26 mouse cellular contexts compared by ENCODE assay signal in the genomic region with DNA sequence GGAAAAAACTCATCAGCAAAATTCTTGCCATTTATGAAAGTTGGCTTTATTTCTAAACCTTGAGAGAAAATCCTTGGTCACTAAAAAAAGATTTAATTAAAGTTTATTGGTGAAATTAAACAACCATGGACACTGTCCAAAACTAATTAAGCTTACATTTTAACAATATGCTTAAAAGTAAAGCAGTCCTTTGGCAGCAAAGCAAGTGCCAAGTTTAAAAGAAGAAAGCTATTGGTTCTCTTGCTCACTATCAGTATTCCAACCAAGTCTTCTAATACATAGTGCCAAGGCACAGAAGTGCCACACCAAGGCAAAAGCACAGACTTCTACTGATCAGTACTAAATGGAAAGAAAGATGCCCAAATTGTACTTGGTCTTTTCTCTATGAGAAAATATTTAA. TPM values are rescaled to one million over a fixed set of nuclear protein-coding genes. Genes with fewer than 3 reads are reported as not detected.
DNase-seq lines count a peak whose midpoint lies in the region; ATAC-seq and TF ChIP-seq lines count a peak whose summit lies in the region.
"Had no signal": no experiment of that assay in that cellular context is flagged by ENCODE, and none has a peak within 500 bp of the region (broad histone marks: within the 10 kb centered on the region; RNA-seq: fewer than 3 reads in every experiment).

No protein-coding gene starts in this region.

- H3K4me1 ChIP-seq in forebrain, embryonic 15.5 days, result peaks cover 20% of the 10 kb centered on the region
- 0 out of 2 replicates have a peak, but pooled peaks cover 6% of the 10 kb centered on the region for H3K4me1 ChIP-seq in forebrain, embryonic 12.5 days
- peaks cover 3% of the 10 kb centered on the region; the same call in 1 of the 2 replicates for H3K4me1 ChIP-seq in hindbrain, embryonic 15.5 days (replicated peaks)
- H3K4me1 ChIP-seq in hindbrain, embryonic 13.5 days (replicated peaks), result 0 out of 2 replicates have a peak, but pooled peaks cover 4% of the 10 kb centered on the region

- intact Hi-C loops in left cerebral cortex, adult 2 months (cut with DNase I), result no loop called here

- DNase-seq in left cerebral cortex, adult 2 months (ENCODE audit: extremely low spot score in 1 of 2, low spot score in 2 of 2), result no peak
- no peak for DNase-seq in left cerebral cortex, adult 8-10 months (ENCODE audit: low spot score in 2 of 2)
- DNase-seq in brain, embryonic 14.5 days (ENCODE audit: low read depth), result peak; percentile 80
- no peak for DNase-seq in adrenal gland, postnatal 25 days
- DNase-seq: adrenal gland, postnatal 14 days; cerebellum, adult 18-20 months; cerebellum, postnatal 14 days; gastrocnemius, postnatal 10 days; kidney, adult 9 months; kidney, postnatal 10 days; lung, embryonic 14.5 days; lung, postnatal 14 days; midbrain, embryonic 14.5 days; thymus, postnatal 4 days had no signal

- ATAC-seq in forebrain, embryonic 15.5 days (replicated peaks), result no peak
- ATAC-seq in forebrain, embryonic 12.5 days (ENCODE audit: low FRiP score), result no peak
- ATAC-seq in hindbrain, embryonic 15.5 days (ENCODE audit: low FRiP score, low read depth), result no peak
- ATAC-seq in hindbrain, embryonic 13.5 days (ENCODE audit: low FRiP score), result no peak
- ATAC-seq: intestine, embryonic 16.5 days had no signal

- peak overlapping the region; percentile 23; the same call in 1 of the 2 replicates for H3K27ac ChIP-seq in forebrain, embryonic 15.5 days (replicated peaks)
- H3K27ac ChIP-seq in forebrain, embryonic 12.5 days, result no peak overlapping the region
- H3K27ac ChIP-seq in hindbrain, embryonic 15.5 days (replicated peaks), result peak overlapping the region; percentile 39; the same call in 1 of the 2 replicates
- H3K27ac ChIP-seq in hindbrain, embryonic 13.5 days, result no peak overlapping the region
- H3K27ac ChIP-seq in left cerebral cortex, adult 2 months, result peak overlapping the region; percentile 83
- H3K27ac ChIP-seq: liver, embryonic 15.5 days; neural tube, embryonic 12.5 days had no signal

- TF ChIP-seq CTCF in left cerebral cortex, adult 2 months (IDR thresholded peaks at IDR 0.05), result no peak
- TF ChIP-seq CTCF in brain, embryonic 14.5 days (IDR thresholded peaks at IDR 0.05; ENCODE audit: borderline replicate concordance, extremely low read depth, insufficient read depth, insufficient read length), result no peak

- H3K27me3 ChIP-seq in forebrain, embryonic 15.5 days, result no peaks in the 10 kb centered on the region
- H3K27me3 ChIP-seq in forebrain, embryonic 12.5 days, result no peaks in the 10 kb centered on the region
- no peaks in the 10 kb centered on the region for H3K27me3 ChIP-seq in hindbrain, embryonic 15.5 days
- H3K27me3 ChIP-seq in hindbrain, embryonic 13.5 days, result no peaks in the 10 kb centered on the region
- H3K27me3 ChIP-seq: heart, embryonic 13.5 days; liver, embryonic 15.5 days; neural tube, embryonic 12.5 days had no signal

- no peak overlapping the region for H3K4me3 ChIP-seq in forebrain, embryonic 15.5 days
- H3K4me3 ChIP-seq in forebrain, embryonic 12.5 days (replicated peaks), result no peak overlapping the region
- H3K4me3 ChIP-seq in hindbrain, embryonic 15.5 days, result no peak overlapping the region
- H3K4me3 ChIP-seq in hindbrain, embryonic 13.5 days, result no peak overlapping the region
- peak overlapping the region; percentile 30 for H3K4me3 ChIP-seq in left cerebral cortex, adult 2 months
- H3K4me3 ChIP-seq: heart, embryonic 13.5 days; liver, embryonic 15.5 days; neural tube, embryonic 12.5 days had no signal

- no peaks in the 10 kb centered on the region for H3K9me3 ChIP-seq in forebrain, embryonic 15.5 days
- no peaks in the 10 kb centered on the region for H3K9me3 ChIP-seq in forebrain, embryonic 12.5 days
- no peaks in the 10 kb centered on the region for H3K9me3 ChIP-seq in hindbrain, embryonic 15.5 days
- no peaks in the 10 kb centered on the region for H3K9me3 ChIP-seq in hindbrain, embryonic 13.5 days
- H3K9me3 ChIP-seq: heart, embryonic 13.5 days; liver, embryonic 15.5 days; neural tube, embryonic 12.5 days had no signal

- H3K4me2 ChIP-seq in forebrain, embryonic 15.5 days (replicated peaks), result no peak overlapping the region
- no peak overlapping the region for H3K4me2 ChIP-seq in forebrain, embryonic 12.5 days
- no peak overlapping the region for H3K4me2 ChIP-seq in hindbrain, embryonic 15.5 days
- no peak overlapping the region for H3K4me2 ChIP-seq in hindbrain, embryonic 13.5 days
- H3K4me2 ChIP-seq: heart, embryonic 13.5 days; hindbrain, embryonic 14.5 days; liver, embryonic 15.5 days; lung, embryonic 14.5 days; neural tube, embryonic 12.5 days had no signal

- no peak for TF ChIP-seq POLR2A in brain, embryonic 14.5 days (IDR thresholded peaks at IDR 0.05; ENCODE audit: borderline replicate concordance, extremely low read depth, insufficient read depth, insufficient read length, poor library complexity, severe bottlenecking)

- H3K36me3 ChIP-seq in forebrain, embryonic 15.5 days, result no peaks in the 10 kb centered on the region
- H3K36me3 ChIP-seq in forebrain, embryonic 12.5 days (replicated peaks), result no peaks in the 10 kb centered on the region
- H3K36me3 ChIP-seq in hindbrain, embryonic 15.5 days, result no peaks in the 10 kb centered on the region
- H3K36me3 ChIP-seq in hindbrain, embryonic 13.5 days, result no peaks in the 10 kb centered on the region
- H3K36me3 ChIP-seq: liver, embryonic 15.5 days; neural tube, embryonic 12.5 days had no signal

- H3K9ac ChIP-seq in forebrain, embryonic 15.5 days (replicated peaks), result no peak overlapping the region
- H3K9ac ChIP-seq in forebrain, embryonic 12.5 days, result no peak overlapping the region
- H3K9ac ChIP-seq in hindbrain, embryonic 15.5 days, result no peak overlapping the region
- no peak overlapping the region for H3K9ac ChIP-seq in hindbrain, embryonic 13.5 days
- H3K9ac ChIP-seq: hindbrain, embryonic 14.5 days; liver, embryonic 15.5 days; lung, embryonic 14.5 days; neural tube, embryonic 12.5 days had no signal

RNA-seq across cellular contexts. Expression of a gene that starts 21.7 kb away (rescaled TPM):
- 9.0 and 10.1 TPM in 2 replicates for polyA plus RNA-seq in forebrain, embryonic 15.5 days (2015; fragmentation: Nextera tagmentation; extraction: Ambion mirVana)
- 15.8 and 18.9 TPM in 2 replicates for polyA plus RNA-seq in forebrain, embryonic 12.5 days (2016; fragmentation: Nextera tagmentation; extraction: Ambion mirVana)
- 10.3 and 11.2 TPM in 2 replicates for polyA plus RNA-seq in hindbrain, embryonic 15.5 days (2015; fragmentation: Nextera tagmentation; extraction: Ambion mirVana)
- polyA plus RNA-seq in hindbrain, embryonic 13.5 days (2015; fragmentation: Nextera tagmentation; extraction: Ambion mirVana), result 9.3 and 12.1 TPM in 2 replicates
- total RNA-seq in left cerebral cortex, adult 2 months (2021), result 10 to 100 TPM; 42.2 to 48.8 TPM
- 10 to 100 TPM; 52.2 to 58.6 (median 54.9) TPM for total RNA-seq in left cerebral cortex, adult 8-10 months (2022)
- polyA plus RNA-seq in brain, embryonic 14.5 days (2012; rRNA removed), result 25.1 and 30.3 TPM in 2 replicates
- total RNA-seq in adrenal gland, postnatal 25 days (2021), result 13.2 and 16.7 TPM in 2 replicates

RNA-seq across cellular contexts. Expression of a gene that starts 37.2 kb away (rescaled TPM):
- not detected in 2 replicates for polyA plus RNA-seq in forebrain, embryonic 15.5 days (2015; fragmentation: Nextera tagmentation; extraction: Ambion mirVana)
- polyA plus RNA-seq in forebrain, embryonic 12.5 days (2016; fragmentation: Nextera tagmentation; extraction: Ambion mirVana), result not detected in 2 replicates
- 0.25 TPM in 1 of 2 replicates, not detected in the other for polyA plus RNA-seq in hindbrain, embryonic 15.5 days (2015; fragmentation: Nextera tagmentation; extraction: Ambion mirVana)
- 0.30 TPM in 1 of 2 replicates, not detected in the other for polyA plus RNA-seq in hindbrain, embryonic 13.5 days (2015; fragmentation: Nextera tagmentation; extraction: Ambion mirVana)
- total RNA-seq in left cerebral cortex, adult 2 months (2021), result not detected
- total RNA-seq in left cerebral cortex, adult 8-10 months (2022), result 1 to 10 TPM in 2 of 4 experiments, under 1 TPM in 1, not detected in 1; 0.27 to 1.2 (median 1.1) TPM
- 0.10 and 0.16 TPM in 2 replicates for polyA plus RNA-seq in brain, embryonic 14.5 days (2012; rRNA removed)
- total RNA-seq in adrenal gland, postnatal 25 days (2021), result not detected in 2 replicates
- total RNA-seq: adrenal gland, postnatal 14 days; layer of hippocampus, postnatal 25 days; left cerebral cortex, postnatal 10 days had no signal
- polyA plus RNA-seq: hindbrain, embryonic 14.5 days; liver, adult 2 months; midbrain, embryonic 14.5 days had no signal

RNA-seq across cellular contexts. Expression of a gene that starts 49.0 kb away (rescaled TPM):
- 0.11 and 0.17 TPM in 2 replicates for polyA plus RNA-seq in forebrain, embryonic 15.5 days (2015; fragmentation: Nextera tagmentation; extraction: Ambion mirVana)
- polyA plus RNA-seq in forebrain, embryonic 12.5 days (2016; fragmentation: Nextera tagmentation; extraction: Ambion mirVana), result 0.24 and 0.50 TPM in 2 replicates
- polyA plus RNA-seq in hindbrain, embryonic 15.5 days (2015; fragmentation: Nextera tagmentation; extraction: Ambion mirVana), result 0.13 and 0.14 TPM in 2 replicates
- 0.23 and 0.30 TPM in 2 replicates for polyA plus RNA-seq in hindbrain, embryonic 13.5 days (2015; fragmentation: Nextera tagmentation; extraction: Ambion mirVana)
- under 1 TPM; 0.21 to 0.23 TPM for total RNA-seq in left cerebral cortex, adult 2 months (2021)
- under 1 TPM; 0.23 to 0.57 (median 0.47) TPM for total RNA-seq in left cerebral cortex, adult 8-10 months (2022)
- polyA plus RNA-seq in brain, embryonic 14.5 days (2012; rRNA removed), result 0.23 and 0.27 TPM in 2 replicates
- total RNA-seq in adrenal gland, postnatal 25 days (2021), result 0.18 TPM in 1 of 2 replicates, not detected in the other

RNA-seq across cellular contexts. Expression of a gene that starts 55.0 kb away (rescaled TPM):
- polyA plus RNA-seq in forebrain, embryonic 15.5 days (2015; fragmentation: Nextera tagmentation; extraction: Ambion mirVana), result 83.9 and 85.5 TPM in 2 replicates
- polyA plus RNA-seq in forebrain, embryonic 12.5 days (2016; fragmentation: Nextera tagmentation; extraction: Ambion mirVana), result 87.6 and 94.8 TPM in 2 replicates
- polyA plus RNA-seq in hindbrain, embryonic 15.5 days (2015; fragmentation: Nextera tagmentation; extraction: Ambion mirVana), result 89.5 and 101 TPM in 2 replicates
- polyA plus RNA-seq in hindbrain, embryonic 13.5 days (2015; fragmentation: Nextera tagmentation; extraction: Ambion mirVana), result 89.8 and 90.0 TPM in 2 replicates
- 100 to 1,000 TPM; 113 to 115 TPM for total RNA-seq in left cerebral cortex, adult 2 months (2021)
- 100 to 1,000 TPM in 1 of 4 experiments, 10 to 100 TPM in 3; 87.9 to 102 (median 99.5) TPM for total RNA-seq in left cerebral cortex, adult 8-10 months (2022)
- 159 and 187 TPM in 2 replicates for polyA plus RNA-seq in brain, embryonic 14.5 days (2012; rRNA removed)
- 119 and 125 TPM in 2 replicates for total RNA-seq in adrenal gland, postnatal 25 days (2021)

Comparison
In these comparisons a context has a peak if more than half of its experiments do, and no peak if none do; other contexts are left out.
1. H3K27ac ChIP-seq: peak in forebrain, embryonic 15.5 days (single experiment), hindbrain, embryonic 15.5 days (single experiment) and left cerebral cortex, adult 2 months (single experiment); none in forebrain, embryonic 12.5 days (single experiment) and hindbrain, embryonic 13.5 days (single experiment).